Mouse (Mus musculus): Measurements from ENCODE around the gene Aqp11. TPM values are rescaled to one million over a fixed set of nuclear protein-coding genes. Genes with fewer than 3 reads are reported as not detected.

Aqp11 gene
- 368 and 376 TPM in 2 replicates for polyA plus RNA-seq (2015; fragmentation: Nextera tagmentation; extraction: Ambion mirVana)

DNA sequence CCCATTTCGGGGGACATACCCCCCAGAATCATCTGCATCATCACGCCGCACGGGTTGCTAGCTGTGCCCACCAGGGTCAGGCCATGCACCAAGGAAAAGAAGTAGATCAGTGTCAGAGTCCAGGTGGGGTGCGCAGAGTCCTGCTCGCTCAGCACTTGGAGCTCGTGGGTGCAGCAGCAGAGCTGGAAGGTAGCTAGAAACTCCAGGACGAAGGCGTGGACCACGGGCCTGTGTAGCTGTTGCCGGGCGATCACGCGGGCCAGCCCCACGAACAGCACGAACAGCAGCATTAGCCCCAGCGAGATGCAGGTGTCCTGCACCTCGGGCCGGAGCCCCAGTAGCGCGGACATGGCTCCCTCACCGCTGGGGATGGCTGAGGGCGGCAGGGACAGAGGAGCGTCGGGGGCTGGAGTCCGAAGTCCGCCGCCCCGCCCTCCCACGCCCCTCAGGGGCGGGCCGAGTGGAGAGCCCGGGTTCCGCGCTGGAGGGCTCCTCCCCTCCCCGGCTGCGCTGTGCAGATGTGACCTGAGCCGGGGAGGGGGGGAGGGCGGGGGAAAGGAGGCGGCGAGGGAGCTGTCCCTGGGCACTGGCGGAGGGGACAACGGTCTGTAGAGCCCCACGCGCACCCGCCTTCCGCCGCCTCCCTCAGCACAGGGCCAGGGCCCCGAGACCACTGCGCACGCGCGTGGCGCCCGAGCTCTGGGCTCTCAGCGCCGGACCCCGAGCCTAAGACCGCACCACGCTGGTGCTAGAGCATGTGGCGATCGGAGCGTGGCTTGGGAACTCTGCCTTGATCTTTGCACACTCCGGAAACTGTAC, at the start of gene Aqp11:
TSS of gene Aqp11 (minus strand) at position 652 of the 819 bp plus-strand sequence.
- peak; percentile 86 for DNase-seq (ENCODE audit: low spot score)

DNA sequence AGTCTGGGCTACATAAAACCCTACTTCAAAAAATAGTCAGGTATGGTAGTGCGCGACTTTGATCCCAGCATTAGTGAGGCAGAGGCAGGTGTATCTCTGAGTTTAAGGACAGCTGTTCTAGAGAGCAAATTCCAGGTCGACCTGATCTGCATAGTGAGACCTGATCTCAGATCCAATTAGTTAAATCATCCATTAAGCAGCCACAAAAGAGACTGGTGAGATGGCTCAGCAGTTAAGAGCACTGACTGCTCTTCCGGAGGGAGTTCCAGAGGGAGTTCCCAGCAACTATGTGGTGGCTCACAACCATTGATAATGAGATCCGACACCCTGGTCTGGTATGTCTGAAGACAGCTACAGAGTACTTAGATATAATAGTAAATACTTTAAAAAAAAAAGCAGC, 45.4 kb upstream of the Aqp11 start:
- DNase-seq (ENCODE audit: low spot score): no peak

DNA sequence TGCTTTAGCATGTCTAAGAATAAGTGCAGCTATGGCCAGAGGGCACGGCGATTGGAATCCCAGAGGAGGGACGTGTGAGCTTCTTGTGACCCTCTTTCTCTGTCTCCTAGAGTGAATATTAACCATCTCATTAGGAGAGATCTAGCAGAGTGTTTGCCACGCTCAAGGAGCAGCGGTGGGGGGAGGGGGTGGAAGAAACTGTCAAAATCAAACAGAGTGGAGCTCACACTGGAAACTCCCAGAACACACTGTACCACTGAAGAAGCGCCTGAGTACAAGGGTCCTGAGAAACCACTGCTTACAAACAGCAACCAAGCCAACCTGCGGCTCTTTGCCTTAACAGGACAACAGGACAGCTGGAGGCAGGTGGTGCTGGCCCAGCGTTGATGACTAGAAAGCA, 43.4 kb upstream of the Aqp11 start:
- DNase-seq (ENCODE audit: low spot score): no peak

DNA sequence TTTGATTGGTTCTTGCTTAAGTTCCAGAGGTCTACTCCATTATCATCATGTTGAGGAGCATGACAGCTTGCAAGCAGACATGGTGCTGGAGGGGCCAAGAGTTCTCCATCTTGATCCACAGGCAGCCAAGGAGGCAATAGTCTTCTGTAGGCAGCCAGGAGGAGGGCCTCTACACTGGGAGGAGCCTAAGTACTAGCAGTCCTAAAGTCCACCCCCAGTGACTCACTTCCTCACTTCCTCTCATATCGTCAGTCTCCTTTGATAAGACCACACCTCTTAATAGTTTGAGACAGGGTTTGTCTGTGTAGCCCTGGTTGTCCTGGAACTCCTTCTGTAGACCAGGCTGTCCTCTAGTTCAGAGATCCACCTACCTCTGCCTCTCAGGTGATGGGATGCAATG, 42.7 kb upstream of the Aqp11 start:
- no peak for DNase-seq (ENCODE audit: low spot score)

DNA sequence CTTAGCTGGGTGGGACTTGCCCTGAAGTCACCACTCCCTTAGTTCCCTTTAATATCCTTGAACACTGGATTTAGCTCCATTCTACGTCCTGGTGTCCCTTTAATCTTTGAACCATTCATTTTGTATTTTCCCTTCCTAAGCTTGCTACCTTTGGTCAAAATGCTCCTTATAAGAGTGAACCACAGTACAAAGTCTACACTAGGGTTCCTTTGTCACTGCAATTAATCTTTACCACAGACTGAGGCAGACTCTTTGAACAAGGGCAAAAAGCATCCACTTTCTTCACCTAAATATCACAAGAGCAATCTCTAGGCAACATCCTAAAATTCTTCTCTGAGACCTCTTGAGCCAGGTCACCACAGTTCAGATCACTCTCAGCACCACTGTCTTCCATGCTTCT, 42.1 kb upstream of the Aqp11 start:
- no peak for DNase-seq (ENCODE audit: low spot score)

DNA sequence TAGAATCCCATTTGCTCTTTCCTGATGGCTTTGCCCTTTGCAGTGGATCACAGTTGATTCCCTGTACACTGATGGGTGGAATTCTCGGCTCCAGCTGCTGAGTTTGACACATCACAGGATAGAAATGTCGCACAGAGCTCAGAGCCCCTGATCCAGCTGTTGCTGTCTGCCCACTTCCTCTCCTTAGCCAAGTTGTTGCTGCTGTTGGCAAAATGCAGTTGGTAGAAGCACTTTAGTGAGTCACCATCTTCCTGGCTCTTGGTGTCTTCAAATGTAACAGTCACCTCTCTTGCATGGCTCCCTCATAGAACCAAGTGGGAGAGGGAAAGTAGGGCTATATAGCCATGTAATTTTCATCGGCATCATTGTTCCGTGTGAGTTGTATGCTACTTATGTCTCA, 39.1 kb upstream of the Aqp11 start:
- peak; percentile 12 for DNase-seq (ENCODE audit: low spot score)

DNA sequence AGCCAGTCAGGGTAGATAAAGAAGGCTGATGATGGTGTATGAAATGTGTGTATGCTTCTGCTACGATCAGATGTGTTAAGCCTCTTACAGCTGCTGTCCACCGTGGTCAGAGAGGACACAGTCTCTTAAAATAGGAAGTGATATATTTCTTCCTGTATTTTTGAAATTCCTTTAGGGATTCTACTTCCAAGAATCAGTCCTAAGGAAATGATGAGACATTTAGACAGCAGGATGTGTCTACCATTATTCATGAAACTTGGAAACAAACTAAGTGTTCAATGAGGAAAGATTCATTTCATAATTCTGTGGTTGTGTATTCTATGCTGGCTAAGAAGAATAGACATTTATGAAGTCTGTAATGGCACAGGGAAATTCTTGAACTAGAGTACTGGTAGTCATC, 37.8 kb upstream of the Aqp11 start:
- no peak for DNase-seq (ENCODE audit: low spot score)

DNA sequence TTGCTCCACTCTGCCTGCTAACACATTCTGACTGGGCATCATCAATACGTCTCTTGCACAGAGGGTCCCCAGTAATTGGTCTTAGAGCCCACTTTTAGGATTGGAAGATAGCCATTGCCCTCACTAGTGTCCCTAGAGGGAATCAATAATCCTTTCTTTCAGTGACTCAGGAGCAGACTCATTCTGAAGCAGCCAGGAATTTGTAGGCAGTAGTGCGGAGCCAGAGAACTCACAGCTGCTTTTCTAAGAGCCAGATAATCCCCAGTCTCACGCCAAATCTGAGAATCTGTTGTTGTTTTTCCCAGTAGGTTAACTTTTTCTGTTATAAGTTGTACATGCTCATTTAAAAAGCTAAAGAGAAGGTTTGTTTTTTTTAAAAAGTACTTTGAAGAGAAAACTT, 37.3 kb upstream of the Aqp11 start:
- no peak for DNase-seq (ENCODE audit: low spot score)

DNA sequence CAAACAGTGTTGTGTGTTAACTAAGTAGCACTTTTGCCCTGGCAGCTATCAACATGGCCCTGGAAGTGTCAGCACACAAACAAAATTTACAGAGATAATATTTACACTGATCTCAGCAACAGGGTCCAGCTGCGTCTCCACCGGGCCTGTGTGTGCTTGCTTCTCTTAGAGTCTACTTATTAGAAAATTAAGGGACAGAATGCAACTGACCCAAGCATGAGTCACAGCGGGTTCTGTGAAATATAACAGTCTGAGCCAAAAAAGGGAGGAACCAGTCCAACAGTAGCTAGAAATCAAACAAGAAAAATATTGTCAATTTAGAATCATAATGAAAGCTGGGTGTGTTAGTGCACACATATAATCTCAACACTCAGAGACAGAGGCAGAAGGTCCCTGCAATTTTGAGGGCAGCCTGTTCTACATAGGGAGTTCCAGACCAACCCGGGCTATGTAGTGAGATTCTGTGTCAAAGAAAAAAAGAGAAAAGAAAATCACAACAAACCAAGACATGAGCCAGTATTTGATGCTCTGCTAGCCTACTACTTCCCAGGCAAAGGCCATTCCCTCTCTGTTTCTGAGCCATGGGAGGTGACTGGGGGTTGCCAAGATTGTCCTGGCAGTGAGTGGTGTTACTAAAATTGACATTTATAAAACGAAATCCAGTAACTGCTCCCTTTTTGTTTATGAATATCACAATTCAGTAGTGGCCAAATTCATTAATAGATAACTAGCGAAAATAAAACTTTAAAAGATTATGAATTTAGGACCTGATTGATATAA, 32.9 kb upstream of the Aqp11 start:
- DNase-seq (ENCODE audit: low spot score): no peak

DNA sequence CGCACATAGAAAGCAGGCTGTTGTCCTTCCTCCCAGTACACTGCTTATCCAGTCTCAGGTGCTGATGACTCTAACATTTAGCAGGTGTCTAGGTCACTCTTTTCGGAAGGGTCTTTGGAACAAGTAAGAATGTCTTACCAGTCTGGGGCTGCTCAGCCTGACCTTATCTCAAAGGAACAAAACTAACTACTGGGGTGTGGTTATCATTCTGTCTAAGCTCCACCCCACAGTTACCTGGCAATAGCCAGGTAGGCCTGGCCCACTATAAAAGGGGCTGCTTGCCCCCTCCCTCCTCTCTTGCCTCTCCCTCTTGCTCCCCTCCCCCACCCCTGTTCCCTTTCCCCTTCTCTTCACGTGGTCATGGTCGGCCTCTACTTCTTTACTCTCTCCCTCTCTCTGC, 30.9 kb upstream of the Aqp11 start:
- DNase-seq (ENCODE audit: low spot score): no peak

DNA sequence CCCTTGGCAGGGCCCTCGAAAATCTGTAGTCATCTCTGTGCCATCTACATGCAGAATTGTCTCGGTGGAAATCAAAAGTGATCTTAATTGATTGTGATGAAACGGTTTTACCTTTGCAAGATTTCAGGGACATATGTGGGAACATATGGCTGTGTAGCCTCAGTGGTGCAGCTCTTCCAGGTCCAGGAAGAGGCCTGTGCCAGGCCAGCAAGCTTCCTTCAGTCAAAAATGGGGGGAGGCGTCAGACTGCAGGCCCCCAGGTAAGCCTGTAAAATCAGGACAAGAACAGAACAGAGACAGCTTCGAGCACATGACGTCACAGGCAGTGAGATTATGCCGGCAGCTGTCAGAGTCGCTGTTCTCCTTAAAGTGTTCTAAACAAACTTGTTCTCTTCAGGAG, 29.8 kb upstream of the Aqp11 start:
- DNase-seq (ENCODE audit: low spot score): no peak

DNA sequence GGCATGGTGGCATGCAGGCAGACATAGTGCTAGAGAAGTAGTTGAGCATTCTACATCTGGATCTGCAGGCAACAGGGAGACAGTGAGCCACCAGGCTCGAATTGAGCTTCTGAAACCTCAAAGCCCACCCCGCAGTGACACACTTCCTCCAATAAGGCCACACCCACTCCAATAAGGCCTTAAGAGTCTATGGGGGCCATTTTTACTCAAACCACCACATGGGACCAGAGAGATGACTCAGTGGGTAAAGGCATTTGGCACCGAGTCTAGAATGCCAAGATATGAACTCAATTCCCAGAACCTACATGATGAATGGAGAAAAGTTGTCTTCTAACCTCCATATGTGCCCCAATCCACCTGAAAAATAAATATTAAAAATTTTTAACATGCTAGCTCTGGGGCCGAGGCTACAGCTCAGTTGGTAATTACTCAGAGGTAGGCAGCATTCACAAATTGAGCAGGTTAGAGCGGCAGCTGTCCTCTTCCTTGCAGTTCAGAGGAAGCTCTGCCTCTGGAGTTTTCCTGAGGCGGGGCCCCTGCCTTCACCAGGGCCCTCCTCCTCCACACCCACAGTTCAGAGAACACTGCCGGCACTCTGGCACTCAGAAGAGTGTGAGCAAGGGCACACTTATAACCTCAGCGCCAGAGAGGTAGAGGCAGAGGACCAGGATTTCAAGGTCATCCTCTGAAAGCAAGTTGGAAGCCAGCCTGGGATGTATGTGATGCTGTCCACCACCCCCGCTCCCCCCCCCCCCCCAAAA, 28.5 kb upstream of the Aqp11 start:
- peak; percentile 21 for DNase-seq (ENCODE audit: low spot score)

DNA sequence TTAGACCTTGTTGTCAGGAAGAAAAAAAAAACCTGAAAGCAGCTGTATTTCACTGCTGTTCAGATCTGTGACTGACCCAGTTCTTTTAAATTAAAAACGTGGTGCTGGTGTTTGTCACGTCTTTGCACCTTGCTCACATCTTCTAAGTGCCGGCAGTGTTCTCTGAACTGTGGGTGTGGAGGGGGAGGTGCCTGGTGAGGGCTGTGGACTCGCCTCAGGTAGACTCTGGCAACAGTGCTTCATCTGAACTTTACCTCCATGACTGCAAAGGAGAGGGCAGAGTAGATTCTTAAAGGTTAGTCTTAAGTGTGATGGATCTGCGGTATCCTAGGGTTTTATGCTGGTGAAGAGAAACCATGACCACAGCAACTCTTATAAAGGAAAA, 27.9 kb upstream of the Aqp11 start:
- no peak for DNase-seq (ENCODE audit: low spot score)

DNA sequence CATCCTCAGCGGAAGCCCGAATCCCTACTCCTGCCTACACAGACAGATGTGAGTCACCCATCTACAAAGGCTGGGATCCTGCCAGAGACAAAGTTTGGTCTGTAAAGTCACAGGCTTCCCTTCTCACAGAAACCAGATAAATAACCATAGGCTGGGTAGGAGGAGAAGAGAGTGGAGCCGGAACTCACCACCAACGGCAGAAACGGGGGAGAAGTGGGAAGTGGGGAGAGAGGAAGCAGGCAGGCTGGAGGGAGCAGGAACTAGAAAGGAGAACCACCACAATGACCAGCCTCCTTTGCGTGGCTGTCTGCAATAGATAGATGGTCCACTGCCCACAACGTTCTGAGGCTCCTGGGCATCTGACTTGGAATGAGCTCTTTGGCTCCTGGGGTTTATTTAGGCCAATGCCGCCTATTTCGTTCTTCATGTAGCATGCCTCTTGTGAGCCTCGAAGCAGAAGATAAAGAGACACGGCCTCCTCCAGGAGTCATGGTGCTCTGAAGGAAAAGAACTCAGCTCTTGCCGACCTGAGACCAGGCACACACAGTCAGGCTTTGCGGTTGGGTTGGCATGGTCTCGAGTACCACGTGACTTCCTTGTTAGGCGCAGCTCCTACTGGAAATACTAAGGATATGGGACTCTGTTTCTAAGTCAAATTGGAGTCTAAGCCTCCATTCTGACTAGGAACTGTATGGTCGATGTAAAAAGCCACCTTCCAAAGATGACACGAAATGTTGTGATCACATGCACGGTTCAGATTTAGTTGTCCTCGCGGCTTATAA, 27.3 kb upstream of the Aqp11 start:
- no peak for DNase-seq (ENCODE audit: low spot score)

DNA sequence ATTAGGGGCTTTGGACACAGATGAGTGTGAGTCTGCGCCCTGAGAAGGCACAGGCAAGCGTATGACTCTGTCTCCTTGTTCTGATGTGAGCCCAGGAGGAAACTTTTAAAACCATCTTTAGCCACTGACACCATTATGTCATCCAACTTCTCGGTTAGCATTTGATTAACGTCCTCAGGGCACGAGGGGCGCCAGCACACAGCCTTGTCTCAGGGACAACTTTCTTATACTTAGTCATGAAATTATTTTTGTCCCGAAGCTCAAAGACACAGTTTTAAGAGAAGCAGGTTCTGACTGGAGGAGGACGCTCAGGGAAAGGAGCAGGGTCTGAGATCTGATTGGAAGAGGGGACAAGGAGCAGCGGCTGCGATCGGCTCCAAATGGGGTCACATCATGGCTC, 26.5 kb upstream of the Aqp11 start:
- DNase-seq (ENCODE audit: low spot score): no peak

DNA sequence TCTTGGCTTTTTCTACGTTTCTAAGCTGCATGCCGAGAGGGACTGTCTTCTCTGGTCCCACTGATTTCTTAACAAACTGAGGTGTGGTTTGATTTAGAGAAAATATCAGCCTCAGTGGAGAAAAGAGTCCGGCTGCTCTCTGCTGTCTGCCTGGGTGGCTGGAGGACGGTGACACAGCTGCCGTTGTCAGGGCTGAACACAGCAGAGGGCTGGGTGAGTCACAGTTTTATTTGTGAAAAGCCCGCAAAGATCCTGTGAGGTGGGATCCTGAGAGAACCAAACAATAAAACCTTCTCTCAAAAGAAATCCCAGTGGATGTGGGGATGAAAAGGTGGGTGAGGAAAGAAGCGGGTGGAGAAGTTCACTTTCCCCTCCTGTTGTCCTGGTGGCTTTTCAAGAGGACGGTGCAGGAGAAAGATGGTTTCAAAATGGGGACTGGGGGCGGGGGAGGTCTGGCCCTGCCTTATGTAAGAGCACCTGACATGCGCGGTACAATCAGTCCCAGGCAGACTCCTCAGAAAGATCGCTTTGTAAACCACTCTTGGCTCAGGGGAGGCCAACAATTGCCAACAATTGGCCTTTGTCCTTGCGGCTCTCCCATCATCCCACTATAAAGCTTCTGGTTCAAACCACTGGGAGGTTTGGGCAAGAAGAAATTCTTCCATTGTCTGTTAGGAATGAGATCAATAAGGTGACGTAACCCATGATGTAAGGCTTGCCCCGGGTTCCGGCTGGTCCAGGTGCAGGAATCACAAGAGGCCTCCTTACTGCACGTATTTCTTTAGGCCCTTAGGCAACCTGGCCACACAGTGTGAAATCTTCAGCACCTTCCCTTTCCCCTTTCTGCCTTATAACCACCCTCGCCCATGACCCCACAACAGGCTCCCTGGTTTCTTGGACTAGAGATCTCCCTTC, 19.1 kb upstream of the Aqp11 start:
- no peak for DNase-seq (ENCODE audit: low spot score)

DNA sequence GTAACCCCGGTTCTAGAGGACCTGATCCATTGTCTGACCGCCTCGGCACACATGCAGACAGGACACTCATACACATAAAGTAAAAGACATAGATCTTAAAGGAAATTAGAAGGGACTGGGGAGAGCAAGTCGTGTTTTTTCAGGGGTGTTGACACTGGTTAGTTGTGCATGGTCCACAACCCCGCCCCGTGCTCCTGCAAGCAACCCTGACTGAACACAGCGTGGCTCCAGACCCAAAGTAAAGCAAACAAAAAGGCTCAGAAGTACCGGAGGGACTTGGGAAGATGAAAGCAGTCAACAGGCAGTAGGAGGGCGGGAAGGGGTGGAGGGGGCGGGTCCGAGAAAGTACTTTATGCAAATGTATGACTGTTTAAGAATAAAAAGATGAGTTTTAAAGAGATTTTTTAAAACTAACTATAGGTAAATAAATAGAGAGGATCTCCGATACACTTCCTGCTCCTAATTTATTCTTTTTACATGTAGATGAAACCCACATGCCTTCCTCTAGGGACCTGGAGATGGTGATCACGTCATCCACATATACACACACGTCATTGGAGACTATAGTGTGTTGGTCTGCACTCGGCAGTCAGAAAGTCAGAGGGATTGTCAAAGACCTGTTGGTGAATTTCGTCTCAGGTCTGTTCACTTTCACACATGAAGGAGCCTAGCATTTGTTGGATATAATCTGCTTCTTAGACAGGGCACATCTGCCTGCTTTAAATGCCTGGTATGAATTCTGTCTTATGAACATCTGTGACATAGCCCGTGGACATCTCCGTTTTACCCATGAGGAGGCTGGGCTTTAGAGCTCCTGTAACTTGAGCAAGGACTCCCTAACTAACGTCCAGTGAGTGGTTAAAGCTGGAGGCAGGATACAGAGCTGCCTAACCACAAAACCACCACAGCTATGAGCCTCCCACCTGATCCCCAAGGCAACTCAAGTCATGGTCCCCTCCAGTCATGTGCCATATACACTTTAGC, 11.4 kb upstream of the Aqp11 start:
- DNase-seq (ENCODE audit: low spot score): peak; percentile 49

DNA sequence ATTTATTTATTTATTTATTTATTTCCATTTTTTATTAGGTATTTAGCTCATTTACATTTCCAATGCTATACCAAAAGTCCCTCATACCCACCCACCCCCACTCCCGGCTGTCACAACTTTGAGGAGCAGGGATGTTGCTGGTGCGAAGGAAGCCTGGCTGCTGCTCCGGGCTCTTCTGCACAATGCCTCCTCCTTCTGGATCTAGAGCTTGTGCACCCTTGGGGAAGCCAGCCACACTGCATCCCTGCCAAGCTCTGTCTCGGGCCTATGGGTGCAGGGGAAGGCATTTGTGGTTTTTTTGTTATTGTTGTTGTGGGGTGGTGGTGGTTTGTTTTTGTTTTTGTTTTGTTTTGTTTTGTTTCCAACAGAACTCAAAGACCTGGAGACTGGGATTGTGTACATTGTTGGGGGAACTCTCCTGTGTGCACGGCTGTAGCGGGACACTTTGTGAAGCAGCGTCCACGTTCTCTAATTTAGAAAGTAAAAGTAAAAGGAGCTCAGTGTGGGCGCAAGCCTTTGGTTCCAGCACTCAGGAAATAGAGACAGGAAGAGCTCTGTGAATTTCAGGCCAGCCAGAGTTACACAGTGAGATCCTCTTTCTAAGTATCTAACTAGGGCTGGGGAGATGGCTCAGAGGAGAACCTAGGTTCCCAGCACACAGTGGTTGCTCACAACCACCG, 10.6 kb upstream of the Aqp11 start:
- peak; percentile 55 for DNase-seq (ENCODE audit: low spot score)
